Mouse (Mus musculus) erythroblast, adult 5-6 weeks (primary cell): ENCODE data around the gene Il1r1. TPM values are rescaled to one million over a fixed set of nuclear protein-coding genes. Genes with fewer than 3 reads are reported as not detected.
A peak's percentile ranks its signal among the peaks of the same experiment; 100 is the strongest.

Experiments used
- ATAC-seq: replicated peaks from 2 replicates; pipeline ENCODE4 v1.8.0; 2016; ENCODE audit warnings: moderate number of reproducible peaks, mild to moderate bottlenecking, moderate TSS enrichment, inconsistent platforms; ENCODE audit not compliant: poor library complexity, low FRiP score, severe bottlenecking
- total RNA-seq, 2 experiments: library from RNA; stranded (forward) in 1 of 2; stranded (reverse) in 1 of 2; fragments of 150-400 nt in 1 of 2; fragments of 200-764, 138-1000 nt in 1 of 2; gene quantifications; 2 replicates each; pipeline versions ENCODE4 v1.2.3 to v1.2.4; 2015 to 2017; ENCODE audit warnings: low replicate concordance in 2 of 2

Il1r1 gene
- total RNA-seq, 2 experiments from 2014 or later = 22.1 to 34.5 TPM

GRCm38 (mm10) chr1:40355431-40355843 lies 130.6 kb downstream of the Il1r1 start:
- no peak for ATAC-seq

- peak; percentile 67 for ATAC-seq
These were observed 131.1 kb downstream of the Il1r1 start for GRCm38 (mm10) chr1:40355904-40356521.

GRCm38 (mm10) chr1:40357921-40358320 lies 133.0 kb downstream of the Il1r1 start:
- no peak for ATAC-seq

- ATAC-seq = no peak
These were observed 133.5 kb downstream of the Il1r1 start for GRCm38 (mm10) chr1:40358351-40358750.

- 0 out of 2 replicates have a peak, but pooled peaks have one; percentile 31 for ATAC-seq
These were observed 133.9 kb downstream of the Il1r1 start for GRCm38 (mm10) chr1:40358771-40359181.

- no peak for ATAC-seq
These were observed 134.9 kb downstream of the Il1r1 start for GRCm38 (mm10) chr1:40359731-40360130.

GRCm38 (mm10) chr1:40360969-40361368 lies 136.1 kb downstream of the Il1r1 start:
- ATAC-seq = no peak

- no peak for ATAC-seq
These were observed 136.7 kb downstream of the Il1r1 start for GRCm38 (mm10) chr1:40361596-40361995.

- no peak for ATAC-seq
These were observed 137.9 kb downstream of the Il1r1 start for GRCm38 (mm10) chr1:40362784-40363183.

Other genes starting within 250 kb of the Il1r1 start
- gene Il1r2, start 151.0 kb upstream of the Il1r1 start, total RNA-seq (2015; ENCODE audit: low replicate concordance) = 4.2 and 11.5 TPM in 2 replicates
- 6.6 and 7.9 TPM in 2 replicates for gene Il1r2, start 151.0 kb upstream of the Il1r1 start, total RNA-seq (2017; ENCODE audit: low replicate concordance)
- 0.19 and 3.6 TPM in 2 replicates for gene Il1rl2, start 99.5 kb downstream of the Il1r1 start, total RNA-seq (2015; ENCODE audit: low replicate concordance)
- 4.2 and 5.2 TPM in 2 replicates for gene Il1rl2, start 99.5 kb downstream of the Il1r1 start, total RNA-seq (2017; ENCODE audit: low replicate concordance)
- 9.6 and 12.1 TPM in 2 replicates for gene Il1rl1, start 204.5 kb downstream of the Il1r1 start, total RNA-seq (2015; ENCODE audit: low replicate concordance)
- 15.3 and 16.7 TPM in 2 replicates for gene Il1rl1, start 204.5 kb downstream of the Il1r1 start, total RNA-seq (2017; ENCODE audit: low replicate concordance)
- gene Il18r1, start 240.5 kb downstream of the Il1r1 start, total RNA-seq (2015; ENCODE audit: low replicate concordance) = 0.58 and 1.5 TPM in 2 replicates
- 1.5 and 3.4 TPM in 2 replicates for gene Il18r1, start 240.5 kb downstream of the Il1r1 start, total RNA-seq (2017; ENCODE audit: low replicate concordance)